Mouse (Mus musculus): ENCODE measurements around the gene Fam71f2. TPM values are rescaled to one million over a fixed set of nuclear protein-coding genes. Genes with fewer than 3 reads are reported as not detected.

The Fam71f2 gene
- polyA plus RNA-seq, 1 experiment from 2014 or later = 0.36 TPM

GRCm38 (mm10) chr6:29287944-29288343 lies 8.6 kb downstream of the Fam71f2 start:
- no peaks in the 10 kb centered on the region for H3K9me3 ChIP-seq
- H3K4me3 ChIP-seq = no peak overlapping the region
- no peaks in the 10 kb centered on the region for H3K36me3 ChIP-seq
- no peak overlapping the region for H3K27ac ChIP-seq
- no peaks in the 10 kb centered on the region for H3K27me3 ChIP-seq (ENCODE audit: insufficient read depth, poor library complexity, severe bottlenecking)
- WGBS = 72% methylated on average over 5 of the region's 5 CpGs
- H3K4me1 ChIP-seq = no peaks in the 10 kb centered on the region
- no peak for DNase-seq (ENCODE audit: low spot score)

- DNase-seq (ENCODE audit: low spot score) = no peak
- H3K27me3 ChIP-seq (ENCODE audit: insufficient read depth, poor library complexity, severe bottlenecking) = no peaks in the 10 kb centered on the region
- no peak overlapping the region for H3K27ac ChIP-seq
- H3K4me3 ChIP-seq = no peak overlapping the region
- no peaks in the 10 kb centered on the region for H3K4me1 ChIP-seq
- 55% methylated on average over 6 of the region's 6 CpGs for WGBS
- no peaks in the 10 kb centered on the region for H3K9me3 ChIP-seq
- no peaks in the 10 kb centered on the region for H3K36me3 ChIP-seq
Measured at GRCm38 (mm10) chr6:29288651-29289050, 9.3 kb downstream of the Fam71f2 start.

GRCm38 (mm10) chr6:29299112-29299511 lies 19.7 kb downstream of the Fam71f2 start:
- Histone ChIP-seq H3K4me1 (no peaks in the 10 kb centered on the region), H3K4me3 (no peak overlapping the region), H3K36me3 (no peaks in the 10 kb centered on the region), H3K9me3 (no peaks in the 10 kb centered on the region), H3K27me3 (ENCODE audit: insufficient read depth, poor library complexity, severe bottlenecking) (no peaks in the 10 kb centered on the region), H3K27ac (no peak overlapping the region)
- no peak for DNase-seq (ENCODE audit: low spot score)
- 61% methylated on average over 2 of the region's 2 CpGs for WGBS

- Histone ChIP-seq H3K4me3 (no peak overlapping the region), H3K4me1 (no peaks in the 10 kb centered on the region), H3K36me3 (no peaks in the 10 kb centered on the region), H3K27ac (no peak overlapping the region), H3K27me3 (ENCODE audit: insufficient read depth, poor library complexity, severe bottlenecking) (no peaks in the 10 kb centered on the region), H3K9me3 (no peaks in the 10 kb centered on the region)
- DNase-seq (ENCODE audit: low spot score) = no peak
Measured at GRCm38 (mm10) chr6:29303251-29303650, 23.9 kb downstream of the Fam71f2 start.

GRCm38 (mm10) chr6:29303726-29304125 lies 24.3 kb downstream of the Fam71f2 start:
- Histone ChIP-seq H3K27me3 (ENCODE audit: insufficient read depth, poor library complexity, severe bottlenecking) (no peaks in the 10 kb centered on the region), H3K4me3 (no peak overlapping the region), H3K9me3 (no peaks in the 10 kb centered on the region), H3K27ac (no peak overlapping the region), H3K36me3 (no peaks in the 10 kb centered on the region), H3K4me1 (no peaks in the 10 kb centered on the region)
- 55% methylated on average over 5 of the region's 5 CpGs for WGBS
- DNase-seq (ENCODE audit: low spot score) = no peak

- no peak overlapping the region for H3K27ac ChIP-seq
- H3K27me3 ChIP-seq (ENCODE audit: insufficient read depth, poor library complexity, severe bottlenecking) = no peaks in the 10 kb centered on the region
- H3K36me3 ChIP-seq = no peaks in the 10 kb centered on the region
- H3K4me1 ChIP-seq = no peaks in the 10 kb centered on the region
- WGBS = 78% methylated on average over 4 of the region's 4 CpGs
- H3K9me3 ChIP-seq = no peaks in the 10 kb centered on the region
- H3K4me3 ChIP-seq = no peak overlapping the region
- DNase-seq (ENCODE audit: low spot score) = no peak
Measured at GRCm38 (mm10) chr6:29305462-29305861, 26.1 kb downstream of the Fam71f2 start.

GRCm38 (mm10) chr6:29308846-29309605 lies 29.6 kb downstream of the Fam71f2 start:
- Histone ChIP-seq H3K27me3 (ENCODE audit: insufficient read depth, poor library complexity, severe bottlenecking) (no peaks in the 10 kb centered on the region), H3K9me3 (no peaks in the 10 kb centered on the region), H3K27ac (no peak overlapping the region), H3K4me3 (no peak overlapping the region), H3K4me1 (peaks cover 4% of the 10 kb centered on the region), H3K36me3 (no peaks in the 10 kb centered on the region)
- no peak for DNase-seq (ENCODE audit: low spot score)
- WGBS = 84% methylated on average over 16 of the region's 16 CpGs

- WGBS = 58% methylated on average over 14 of the region's 14 CpGs
- Histone ChIP-seq H3K27ac (no peak overlapping the region), H3K4me3 (no peak overlapping the region), H3K9me3 (no peaks in the 10 kb centered on the region), H3K27me3 (ENCODE audit: insufficient read depth, poor library complexity, severe bottlenecking) (no peaks in the 10 kb centered on the region), H3K4me1 (peaks cover 7% of the 10 kb centered on the region), H3K36me3 (no peaks in the 10 kb centered on the region)
- DNase-seq (ENCODE audit: low spot score) = no peak
Measured at GRCm38 (mm10) chr6:29313690-29314202, 34.4 kb downstream of the Fam71f2 start.

GRCm38 (mm10) chr6:29317286-29317685 lies 37.9 kb downstream of the Fam71f2 start:
- Histone ChIP-seq H3K9me3 (no peaks in the 10 kb centered on the region), H3K27ac (no peak overlapping the region), H3K27me3 (ENCODE audit: insufficient read depth, poor library complexity, severe bottlenecking) (no peaks in the 10 kb centered on the region), H3K4me1 (peaks cover 14% of the 10 kb centered on the region), H3K4me3 (no peak overlapping the region), H3K36me3 (no peaks in the 10 kb centered on the region)
- 71% methylated on average over 2 of the region's 2 CpGs for WGBS
- DNase-seq (ENCODE audit: low spot score) = no peak

- H3K4me1 ChIP-seq = peaks cover 14% of the 10 kb centered on the region
- H3K9me3 ChIP-seq = no peaks in the 10 kb centered on the region
- DNase-seq (ENCODE audit: low spot score) = no peak
- no peak overlapping the region for H3K4me3 ChIP-seq
- H3K36me3 ChIP-seq = no peaks in the 10 kb centered on the region
- no peaks in the 10 kb centered on the region for H3K27me3 ChIP-seq (ENCODE audit: insufficient read depth, poor library complexity, severe bottlenecking)
- WGBS = 79% methylated on average over 3 of the region's 3 CpGs
- H3K27ac ChIP-seq = no peak overlapping the region
Measured at GRCm38 (mm10) chr6:29317941-29318340, 38.5 kb downstream of the Fam71f2 start.

GRCm38 (mm10) chr6:29318879-29319278 lies 39.5 kb downstream of the Fam71f2 start, which contains the start of gene Fam71f1:
Gene Fam71f1 (plus strand): TSS chr6:29319140.
- peak within 1 kb of the TSS; percentile 53; the same call in 1 of the 2 replicates for H3K27ac ChIP-seq
- peak; percentile 86 for DNase-seq (ENCODE audit: low spot score)

GRCm38 (mm10) chr6:29321586-29321985 lies 42.2 kb downstream of the Fam71f2 start:
- Histone ChIP-seq H3K36me3 (no peaks in the 10 kb centered on the region), H3K4me1 (peaks cover 9% of the 10 kb centered on the region), H3K27me3 (ENCODE audit: insufficient read depth, poor library complexity, severe bottlenecking) (no peaks in the 10 kb centered on the region), H3K9me3 (no peaks in the 10 kb centered on the region), H3K4me3 (no peak overlapping the region), H3K27ac (no peak overlapping the region)
- 75% methylated on average over 6 of the region's 6 CpGs for WGBS
- no peak for DNase-seq (ENCODE audit: low spot score)

More at GRCm38 (mm10) chr6:29318879-29319278, 39.5 kb downstream of the Fam71f2 start, which contains the start of gene Fam71f1:
- H3K9me3 ChIP-seq = no peaks in the 10 kb centered on the region
- no peaks in the 10 kb centered on the region for H3K27me3 ChIP-seq (ENCODE audit: insufficient read depth, poor library complexity, severe bottlenecking)
- no peaks in the 10 kb centered on the region for H3K36me3 ChIP-seq
- no peak within 1 kb of the TSS for H3K4me3 ChIP-seq
- WGBS = 47% methylated on average over 5 of the region's 5 CpGs
- peaks cover 11% of the 10 kb centered on the region for H3K4me1 ChIP-seq

GRCm38 (mm10) chr6:29322147-29322546 lies 42.8 kb downstream of the Fam71f2 start:
- no peak for DNase-seq (ENCODE audit: low spot score)
- Histone ChIP-seq H3K27ac (no peak overlapping the region), H3K36me3 (no peaks in the 10 kb centered on the region), H3K27me3 (ENCODE audit: insufficient read depth, poor library complexity, severe bottlenecking) (no peaks in the 10 kb centered on the region), H3K4me1 (peaks cover 9% of the 10 kb centered on the region), H3K4me3 (no peak overlapping the region), H3K9me3 (no peaks in the 10 kb centered on the region)
- WGBS = 88% methylated on average over 7 of the region's 7 CpGs

Measured in heart, embryonic 10.5 days (tissue).